Mouse (Mus musculus): Measurements from ENCODE around the gene Gm5072. TPM values are rescaled to one million over a fixed set of nuclear protein-coding genes. Genes with fewer than 3 reads are reported as not detected.
"Not testable (repeated sequence)": the region's sequence is repeated elsewhere in the genome, so short reads cannot be mapped to it uniquely, and the experiment has no call there.

Gm5072 gene
- total RNA-seq (2014; rRNA removed) (not detected in 2 replicates), polyA plus RNA-seq (2015; fragmentation: Nextera tagmentation; extraction: Ambion mirVana) (not detected in 2 replicates)

- not testable (repeated sequence) for H3K27ac ChIP-seq (ENCODE audit: low read depth, low read length); H3K9me3 ChIP-seq (ENCODE audit: low read length); H3K4me2 ChIP-seq (ENCODE audit: low read depth, low read length, poor library complexity, severe bottlenecking); H3K4me3 ChIP-seq (ENCODE audit: low read depth, low read length); H3K4me1 ChIP-seq (ENCODE audit: insufficient read depth, low read length); H3K36me3 ChIP-seq (ENCODE audit: insufficient read depth, low read length); H3K27me3 ChIP-seq (ENCODE audit: insufficient read depth, low read length); ATAC-seq (ENCODE audit: low FRiP score); DNase-seq (ENCODE audit: low spot score); H3K9ac ChIP-seq (replicated peaks; ENCODE audit: low read length, poor library complexity, severe bottlenecking)
- no CpG with 5 or more reads among the region's 5 CpGs for WGBS
Measured at GRCm38 (mm10) chrX:91392200-91392599, at the start of gene Gm5072. Gene Gm5072, plus strand, starts transcription at chrX:91392500.

Other genes with a start within 250 kb of the Gm5072 start
- not detected in 2 replicates for gene Mageb2, start 60.8 kb upstream of the Gm5072 start, total RNA-seq (2014; rRNA removed)
- gene Mageb2, start 60.8 kb upstream of the Gm5072 start, polyA plus RNA-seq (2015; fragmentation: Nextera tagmentation; extraction: Ambion mirVana), result not detected in 2 replicates
- gene Gm8914, start 87.6 kb downstream of the Gm5072 start, total RNA-seq (2014; rRNA removed), result not detected in 2 replicates
- not detected in 2 replicates for gene Gm8914, start 87.6 kb downstream of the Gm5072 start, polyA plus RNA-seq (2015; fragmentation: Nextera tagmentation; extraction: Ambion mirVana)
- not detected in 2 replicates for gene 1700084M14Rik, start 183.4 kb downstream of the Gm5072 start, total RNA-seq (2014; rRNA removed)
- not detected in 2 replicates for gene 1700084M14Rik, start 183.4 kb downstream of the Gm5072 start, polyA plus RNA-seq (2015; fragmentation: Nextera tagmentation; extraction: Ambion mirVana)
- not detected in 2 replicates for gene Gm14781, start 239.7 kb downstream of the Gm5072 start, total RNA-seq (2014; rRNA removed)
- not detected in 2 replicates for gene Gm14781, start 239.7 kb downstream of the Gm5072 start, polyA plus RNA-seq (2015; fragmentation: Nextera tagmentation; extraction: Ambion mirVana)